Mouse (Mus musculus) heart, embryonic 11.5 days (tissue): ENCODE results near the gene 1700001P01Rik. TPM values are rescaled to one million over a fixed set of nuclear protein-coding genes. Genes with fewer than 3 reads are reported as not detected.

Source experiments
- ATAC-seq: fragments of 200-750 bp; cut with Nextera tagmentation; replicated peaks from 2 replicates; pipeline ENCODE4 v1.8.0; 2017; ENCODE audit warnings: moderate library complexity; ENCODE audit not compliant: insufficient number of reproducible peaks, low FRiP score, low TSS enrichment
- H3K27ac ChIP-seq: fragments of 300-500 bp; sonication (generic); 2 replicates; pipeline ENCODE4 v1.5.1; 2014; ENCODE audit warnings: mild to moderate bottlenecking, low read depth, low read length
- H3K27me3 ChIP-seq: fragments of 300-500 bp; sonication (generic); 2 replicates; pipeline ENCODE4 v1.6.1; 2014; ENCODE audit warnings: mild to moderate bottlenecking, low read length, mixed read lengths; ENCODE audit not compliant: control insufficient read depth, insufficient read depth
- H3K36me3 ChIP-seq: fragments of 300-500 bp; sonication (generic); 2 replicates; pipeline ENCODE4 v1.6.1; 2014; ENCODE audit warnings: mild to moderate bottlenecking, low read length, moderate library complexity, mixed read lengths; ENCODE audit not compliant: control insufficient read depth, insufficient read depth
- H3K4me1 ChIP-seq: fragments of 300-500 bp; sonication (generic); 2 replicates; pipeline ENCODE4 v1.6.1; 2014; ENCODE audit warnings: low read length; ENCODE audit not compliant: control insufficient read depth, insufficient read depth
- H3K4me2 ChIP-seq: fragments of 300-500 bp; sonication (generic); 2 replicates; pipeline ENCODE4 v1.6.1; 2014; ENCODE audit warnings: mild to moderate bottlenecking, moderate library complexity
- H3K4me3 ChIP-seq: fragments of 300-500 bp; sonication (generic); 2 replicates; pipeline ENCODE4 v1.5.1; 2014; ENCODE audit warnings: low read depth, low read length
- H3K9ac ChIP-seq: fragments of 300-500 bp; sonication (generic); 2 replicates; pipeline ENCODE4 v1.6.1; 2014; ENCODE audit warnings: mild to moderate bottlenecking, low read depth, low read length, moderate library complexity
- H3K9me3 ChIP-seq: fragments of 300-500 bp; sonication (generic); replicated peaks from 2 replicates; pipeline ENCODE4 v1.6.1; 2016; ENCODE audit warnings: low read length; ENCODE audit not compliant: control insufficient read depth
- WGBS: fragments of 180-500 bp; shearing (Covaris S2); extraction: QIAGEN DNeasy Blood & Tissue Kit; methylation state at CpG from one replicate; pipeline ENCODE4 v1.1.7; 2014; ENCODE audit not compliant: insufficient replicate concordance; 5-methylcytosine and 5-hydroxymethylcytosine counted together
- polyA plus RNA-seq: library from polyadenylated mRNA; unstranded; fragments of >200 nt; fragmentation: Nextera tagmentation; extraction: Ambion mirVana; gene quantifications from 2 replicates; pipeline ENCODE4 v1.2.1, GENCODE M21; 2014

Gene 1700001P01Rik
- polyA plus RNA-seq, 1 experiment from 2014 or later = not detected

DNA sequence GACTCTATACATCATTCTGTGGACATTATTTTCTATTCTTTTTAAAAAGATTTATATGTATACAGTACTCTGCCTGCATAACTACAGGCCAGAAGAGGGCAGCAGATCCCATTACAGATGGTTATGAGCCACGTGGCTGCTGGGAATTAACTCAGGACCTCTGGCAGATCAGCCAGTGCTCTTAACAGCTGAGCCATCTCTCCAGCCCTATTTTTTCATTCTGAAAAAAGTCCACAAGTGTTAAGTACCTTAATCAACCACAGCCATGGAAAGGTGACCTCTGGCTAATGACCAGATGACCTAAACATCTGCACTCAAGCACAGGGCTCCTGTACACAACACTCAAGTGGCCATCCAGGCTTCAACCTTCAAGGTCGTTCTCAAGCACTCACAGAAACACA, 1.4 kb upstream of the 1700001P01Rik start:
- Histone ChIP-seq H3K4me1 (peaks cover 7% of the 10 kb centered on the region), H3K4me2 (no peak overlapping the region), H3K9ac (no peak overlapping the region), H3K27ac (no peak overlapping the region), H3K36me3 (peaks cover 33% of the 10 kb centered on the region), H3K9me3 (no peaks in the 10 kb centered on the region), H3K27me3 (no peaks in the 10 kb centered on the region), H3K4me3 (no peak overlapping the region)
- WGBS = 50% methylated on average over 2 of the region's 2 CpGs
- no peak for ATAC-seq

DNA sequence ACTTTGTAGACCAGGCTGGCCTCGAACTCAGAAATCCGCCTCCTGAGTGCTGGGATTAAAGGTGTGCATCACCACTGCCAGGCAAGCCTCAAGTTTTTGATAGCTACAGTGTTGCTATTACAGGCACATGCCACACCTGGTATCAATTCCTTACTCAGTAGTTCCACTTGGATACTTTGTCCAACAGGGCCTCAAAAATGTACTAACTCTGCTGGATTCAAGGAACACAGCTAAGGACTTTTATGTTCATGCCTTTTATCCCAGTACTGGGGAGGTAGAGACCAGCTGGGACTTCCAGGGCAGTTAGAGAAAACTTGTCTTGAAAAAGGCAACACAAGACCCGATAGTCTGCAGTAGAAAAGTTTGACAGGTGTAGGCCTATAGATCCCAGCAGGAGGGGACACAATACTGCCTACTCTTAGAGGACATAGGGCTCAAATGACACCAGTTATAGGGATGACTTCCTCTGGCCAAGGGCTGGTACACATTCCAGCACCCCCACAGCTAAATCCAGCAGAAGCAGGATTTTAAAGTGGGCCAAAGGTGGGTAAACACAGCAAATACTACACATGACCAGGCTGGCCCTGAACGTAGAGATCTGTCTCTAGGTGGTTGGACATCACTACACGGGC, 895 bp upstream of the 1700001P01Rik start:
- WGBS = 54% methylated on average over 5 of the region's 5 CpGs
- Histone ChIP-seq H3K36me3 (peaks cover 33% of the 10 kb centered on the region), H3K9me3 (no peaks in the 10 kb centered on the region), H3K27ac (no peak overlapping the region), H3K27me3 (no peaks in the 10 kb centered on the region), H3K4me1 (peaks cover 7% of the 10 kb centered on the region), H3K4me3 (no peak overlapping the region), H3K4me2 (no peak overlapping the region), H3K9ac (no peak overlapping the region)
- no peak for ATAC-seq

DNA sequence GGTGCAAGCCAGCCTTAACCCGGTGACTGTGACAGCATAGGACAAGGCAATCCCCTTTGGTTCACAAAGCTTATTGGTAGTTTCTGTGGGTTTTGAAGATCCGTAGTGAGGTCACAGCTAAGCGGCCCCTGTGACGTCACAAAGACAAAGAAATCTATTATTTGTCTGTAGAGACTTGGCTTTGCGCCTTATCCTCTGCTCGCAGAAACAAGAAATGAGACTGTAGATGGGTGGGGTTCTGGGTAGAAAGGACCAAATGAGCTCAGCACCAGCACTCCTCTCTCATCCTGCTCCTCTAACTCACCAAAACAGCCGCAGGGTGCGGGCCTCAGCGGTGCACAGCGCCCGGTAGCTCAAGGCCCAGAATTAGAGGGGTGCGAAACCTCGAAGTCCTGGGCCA, 532 bp downstream of the 1700001P01Rik start:
- no peak overlapping the region for H3K4me2 ChIP-seq
- 76% methylated on average over 13 of the region's 13 CpGs for WGBS

DNA sequence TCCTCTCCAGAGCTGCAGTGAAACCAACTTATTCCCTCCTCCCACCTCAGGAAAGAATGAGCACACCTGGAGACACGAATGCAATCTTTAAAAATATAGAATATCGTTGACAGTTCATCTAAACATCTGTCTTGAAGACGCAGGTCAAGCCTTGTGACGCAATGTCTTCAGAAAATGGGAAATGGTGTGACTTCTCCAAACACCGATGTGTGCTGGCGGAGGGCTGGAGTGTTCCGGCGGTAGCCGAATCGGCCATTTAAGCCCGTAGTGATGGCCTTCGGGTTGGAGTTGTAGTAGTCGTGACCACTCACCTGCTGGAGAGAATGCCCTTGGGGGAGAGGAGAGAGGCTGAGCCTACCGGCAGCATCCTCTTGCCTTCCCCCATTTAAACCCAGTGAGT, 4.3 kb downstream of the 1700001P01Rik start:
- no peaks in the 10 kb centered on the region for H3K27me3 ChIP-seq
- no peaks in the 10 kb centered on the region for H3K9me3 ChIP-seq
- WGBS = 72% methylated on average over 14 of the region's 14 CpGs
- H3K9ac ChIP-seq = no peak overlapping the region
- H3K4me2 ChIP-seq = no peak overlapping the region
- no peaks in the 10 kb centered on the region; the same call in 1 of the 2 replicates for H3K36me3 ChIP-seq
- no peaks in the 10 kb centered on the region for H3K4me1 ChIP-seq
- no peak overlapping the region for H3K27ac ChIP-seq
- ATAC-seq = no peak
- no peak overlapping the region for H3K4me3 ChIP-seq

More for the DNA sequence above, 532 bp downstream of the 1700001P01Rik start:
- Histone ChIP-seq H3K4me3 (no peak overlapping the region), H3K9ac (no peak overlapping the region), H3K4me1 (no peaks in the 10 kb centered on the region), H3K9me3 (no peaks in the 10 kb centered on the region), H3K36me3 (peaks cover 29% of the 10 kb centered on the region), H3K27me3 (no peaks in the 10 kb centered on the region), H3K27ac (no peak overlapping the region)
- ATAC-seq = no peak

DNA sequence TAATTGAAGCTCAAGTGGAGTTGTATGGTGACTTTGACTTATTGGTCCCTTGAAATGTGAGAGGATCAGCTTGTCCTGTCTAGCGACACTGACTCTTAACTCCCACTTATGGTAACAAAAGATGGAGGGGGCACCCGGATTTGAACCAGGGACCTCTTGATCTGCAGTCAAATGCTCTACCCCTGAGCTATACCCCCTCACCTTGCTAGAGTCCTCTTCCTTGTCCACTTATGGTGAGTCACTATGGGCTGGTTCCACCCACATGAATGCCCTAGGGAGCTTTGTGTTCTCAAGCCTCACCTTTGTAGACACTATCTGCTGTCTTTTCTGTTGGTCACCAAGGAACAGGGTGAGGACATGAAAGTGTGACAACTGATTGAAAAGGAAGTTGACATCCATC, 6.0 kb downstream of the 1700001P01Rik start:
- no peaks in the 10 kb centered on the region for H3K9me3 ChIP-seq
- no peak overlapping the region for H3K4me2 ChIP-seq
- no peak for ATAC-seq
- WGBS = 46% methylated on average over 2 of the region's 2 CpGs
- H3K4me3 ChIP-seq = no peak overlapping the region
- peaks cover 7% of the 10 kb centered on the region for H3K4me1 ChIP-seq
- no peaks in the 10 kb centered on the region for H3K36me3 ChIP-seq
- H3K27ac ChIP-seq = no peak overlapping the region
- H3K27me3 ChIP-seq = no peaks in the 10 kb centered on the region
- no peak overlapping the region for H3K9ac ChIP-seq

DNA sequence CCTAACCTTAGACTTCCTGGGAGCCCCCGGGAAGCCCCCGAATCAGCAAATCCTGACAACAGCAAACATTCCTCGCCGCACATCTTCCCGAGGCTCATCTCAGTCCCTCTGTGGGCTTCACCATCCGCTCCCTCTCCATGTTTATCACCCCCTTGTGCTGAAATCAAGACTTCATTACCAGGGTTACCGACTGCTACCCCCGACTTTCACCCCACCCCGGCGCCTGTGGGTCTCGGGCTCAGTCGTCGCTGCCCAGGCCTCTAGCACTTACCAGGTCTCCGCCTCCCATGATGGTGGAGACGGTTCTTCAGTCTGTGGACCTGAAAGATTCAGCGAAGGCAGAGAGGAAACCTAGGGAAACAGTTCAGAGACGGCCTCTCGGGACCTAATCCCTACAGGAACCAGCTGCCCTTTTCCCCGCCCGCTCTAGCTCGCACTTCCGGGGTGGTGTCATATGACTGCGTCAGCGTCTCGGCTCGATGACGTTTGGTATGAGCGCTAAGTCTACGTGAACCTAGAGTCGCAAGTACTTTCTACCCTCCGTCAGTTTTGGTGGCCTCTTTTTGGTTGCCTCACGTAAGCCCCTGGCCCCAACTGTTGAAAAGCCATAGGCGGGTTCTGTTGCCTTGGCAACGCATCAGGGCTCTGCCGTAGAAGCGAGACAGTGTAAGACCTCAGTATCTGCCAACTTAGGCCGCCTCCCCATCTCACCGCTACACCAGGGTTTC, 9.4 kb downstream of the 1700001P01Rik start, which contains the start of gene Cwc25:
TSS of gene Cwc25 (minus strand) at position 403 of the 728 bp plus-strand sequence.
- peak within 1 kb of the TSS; percentile 75 for H3K27ac ChIP-seq
- H3K4me3 ChIP-seq = peak within 1 kb of the TSS; percentile 66
- ATAC-seq = peak; percentile 82
- peaks cover 7% of the 10 kb centered on the region for H3K4me1 ChIP-seq
- H3K9ac ChIP-seq = peak within 1 kb of the TSS; percentile 85
- under 1% methylated on average over 38 of the region's 38 CpGs for WGBS
- H3K9me3 ChIP-seq = no peaks in the 10 kb centered on the region
- H3K27me3 ChIP-seq = no peaks in the 10 kb centered on the region
- peaks cover 16% of the 10 kb centered on the region; the same call in 1 of the 2 replicates for H3K36me3 ChIP-seq
- peak within 1 kb of the TSS; percentile 85 for H3K4me2 ChIP-seq

DNA sequence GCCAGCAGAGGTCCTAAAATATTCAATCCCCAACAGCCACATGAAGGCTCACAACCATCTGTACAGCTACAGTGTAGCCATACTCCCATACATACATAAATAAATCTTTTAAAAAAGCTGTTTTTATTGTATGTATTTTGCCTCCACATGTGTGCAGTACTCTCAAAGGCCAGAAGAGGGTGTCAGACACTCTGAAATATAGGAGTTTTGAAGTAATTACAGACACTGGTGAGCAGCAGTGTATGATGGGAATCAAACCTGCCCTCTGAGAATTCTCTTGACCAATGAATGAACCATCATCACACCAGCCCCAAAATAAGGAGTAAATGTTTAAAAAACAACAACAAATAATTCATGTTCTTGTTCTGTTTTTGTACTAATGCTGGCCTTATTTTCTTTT, 14.1 kb downstream of the 1700001P01Rik start:
- H3K4me3 ChIP-seq = no peak overlapping the region
- ATAC-seq = no peak
- peaks cover 7% of the 10 kb centered on the region for H3K4me1 ChIP-seq
- H3K9ac ChIP-seq = no peak overlapping the region
- H3K4me2 ChIP-seq = no peak overlapping the region
- H3K36me3 ChIP-seq = peaks cover 21% of the 10 kb centered on the region
- no peak overlapping the region for H3K27ac ChIP-seq
- H3K9me3 ChIP-seq = no peaks in the 10 kb centered on the region
- H3K27me3 ChIP-seq = no peaks in the 10 kb centered on the region

DNA sequence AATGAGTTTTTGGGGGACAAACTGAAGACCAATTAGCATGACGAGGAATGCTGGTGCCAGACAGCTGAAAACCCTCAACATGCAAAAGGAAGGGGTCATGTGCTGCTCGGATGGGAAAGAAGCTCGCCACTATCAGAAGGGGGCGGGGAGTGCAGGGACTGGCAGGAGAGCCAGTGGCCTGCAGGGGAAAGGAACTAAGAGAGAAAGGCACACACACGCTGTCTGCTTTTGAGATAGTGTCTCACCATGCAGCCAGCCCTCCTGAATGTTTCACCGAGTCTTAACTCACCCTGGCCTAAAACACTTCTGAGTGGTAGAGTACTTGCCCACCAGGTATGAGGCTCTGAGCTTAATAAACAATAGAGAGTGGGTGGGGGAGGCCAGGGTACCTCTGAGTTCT, 16.8 kb downstream of the 1700001P01Rik start:
- Histone ChIP-seq H3K9me3 (no peaks in the 10 kb centered on the region), H3K4me1 (no peaks in the 10 kb centered on the region), H3K4me2 (no peak overlapping the region), H3K4me3 (no peak overlapping the region), H3K9ac (no peak overlapping the region), H3K27me3 (no peaks in the 10 kb centered on the region), H3K36me3 (peaks cover 23% of the 10 kb centered on the region), H3K27ac (no peak overlapping the region)
- WGBS = 66% methylated on average over 6 of the region's 6 CpGs
- no peak for ATAC-seq

DNA sequence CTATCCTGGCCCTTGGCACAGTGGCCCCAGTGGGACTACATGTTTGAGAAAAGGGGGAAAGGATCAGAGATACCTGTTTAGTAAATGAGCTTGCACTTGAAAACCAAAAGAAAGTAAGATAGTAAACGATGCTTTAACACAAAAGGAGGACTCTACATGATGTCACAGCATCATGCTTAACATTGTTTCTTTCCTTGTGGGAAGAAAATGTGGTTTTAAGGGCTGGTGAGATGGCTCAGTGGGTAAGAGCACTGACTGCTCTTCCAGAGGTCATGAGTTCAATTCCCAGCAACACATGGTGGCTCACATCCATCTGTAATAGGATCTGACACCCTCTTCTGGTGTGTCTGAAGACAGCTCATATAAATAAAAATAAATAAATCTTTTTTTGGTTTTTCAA, 17.6 kb downstream of the 1700001P01Rik start:
- no peak for ATAC-seq
- Histone ChIP-seq H3K9ac (no peak overlapping the region), H3K9me3 (no peaks in the 10 kb centered on the region), H3K4me3 (no peak overlapping the region), H3K36me3 (peaks cover 29% of the 10 kb centered on the region), H3K27ac (no peak overlapping the region), H3K4me1 (no peaks in the 10 kb centered on the region), H3K4me2 (no peak overlapping the region), H3K27me3 (no peaks in the 10 kb centered on the region)
- WGBS = 91% methylated on average over 1 of the region's 1 CpGs
